Mouse (Mus musculus) forebrain, embryonic 11.5 days (tissue): ENCODE measurements around the gene Gnb1. TPM values are rescaled to one million over a fixed set of nuclear protein-coding genes. Genes with fewer than 3 reads are reported as not detected.

Experiments used
- ATAC-seq: fragments of 200-750 bp; cut with Nextera tagmentation; replicated peaks from 2 replicates; pipeline ENCODE4 v1.8.0; 2017; ENCODE audit warnings: moderate TSS enrichment; ENCODE audit not compliant: low FRiP score
- DNase-seq: peaks from one replicate; pipeline ENCODE4 v3.0.0-alpha.2; 2017; ENCODE audit warnings: low spot score
- H3K27ac ChIP-seq: fragments of 300-500 bp; sonication (generic); 2 replicates; pipeline ENCODE4 v1.5.1; 2014; ENCODE audit warnings: low read depth, low read length
- H3K27me3 ChIP-seq: fragments of 300-500 bp; sonication (generic); 2 replicates; pipeline ENCODE4 v1.6.1; 2014; ENCODE audit warnings: mild to moderate bottlenecking, low read length, mixed read lengths; ENCODE audit not compliant: control insufficient read depth, insufficient read depth
- H3K36me3 ChIP-seq: fragments of 300-500 bp; sonication (generic); 2 replicates; pipeline ENCODE4 v1.6.1; 2014; ENCODE audit warnings: mild to moderate bottlenecking, low read length, moderate library complexity, mixed read lengths; ENCODE audit not compliant: control insufficient read depth, insufficient read depth
- H3K4me1 ChIP-seq: fragments of 300-500 bp; sonication (generic); replicated peaks from 2 replicates; pipeline ENCODE4 v1.6.1; 2014; ENCODE audit warnings: low read length, mixed read lengths; ENCODE audit not compliant: control insufficient read depth, insufficient read depth
- H3K4me2 ChIP-seq: fragments of 300-500 bp; sonication (generic); 2 replicates; pipeline ENCODE4 v1.6.1; 2014; ENCODE audit warnings: low read depth, mild to moderate bottlenecking, low read length, moderate library complexity, mixed read lengths; ENCODE audit not compliant: severe bottlenecking
- H3K4me3 ChIP-seq: fragments of 300-500 bp; sonication (generic); 2 replicates; pipeline ENCODE4 v1.5.1; 2014; ENCODE audit warnings: low read depth, low read length
- H3K9ac ChIP-seq: fragments of 300-500 bp; sonication (generic); 2 replicates; pipeline ENCODE4 v1.6.1; 2014; ENCODE audit warnings: low read length
- H3K9me3 ChIP-seq: fragments of 300-500 bp; sonication (generic); 2 replicates; pipeline ENCODE4 v1.6.1; 2016; ENCODE audit warnings: low read length, mixed read lengths; ENCODE audit not compliant: control insufficient read depth
- WGBS: fragments of 180-500 bp; shearing (Covaris S2); extraction: QIAGEN DNeasy Blood & Tissue Kit; methylation state at CpG from one replicate; pipeline ENCODE4 v1.1.7; 2014; 5-methylcytosine and 5-hydroxymethylcytosine counted together
- polyA plus RNA-seq: library from polyadenylated mRNA; unstranded; fragments of >200 nt; fragmentation: Nextera tagmentation; extraction: Ambion mirVana; gene quantifications from 2 replicates; pipeline ENCODE4 v1.2.1, GENCODE M21; 2014

Gnb1 gene
- 745 and 764 TPM in 2 replicates for polyA plus RNA-seq

GRCm38 (mm10) chr4:155490990-155491504 is at the start of gene Gnb1:
TSS of gene Gnb1 (plus strand) at chr4:155491361.
- ATAC-seq: peak; percentile 87
- Histone ChIP-seq H3K36me3 (no peaks in the 10 kb centered on the region), H3K4me1 (peaks cover 6% of the 10 kb centered on the region), H3K9me3 (no peaks in the 10 kb centered on the region), H3K4me3 (peak within 1 kb of the TSS; percentile 99), H3K27me3 (no peaks in the 10 kb centered on the region), H3K9ac (peak within 1 kb of the TSS; percentile 100), H3K4me2 (peak within 1 kb of the TSS; percentile 80), H3K27ac (peak within 1 kb of the TSS; percentile 90)
- under 1% methylated on average over 53 of the region's 60 CpGs for WGBS
- DNase-seq: peak; percentile 97

- no peaks in the 10 kb centered on the region for H3K4me1 ChIP-seq
- H3K36me3 ChIP-seq: no peaks in the 10 kb centered on the region
- H3K4me2 ChIP-seq: no peak overlapping the region
- no peak overlapping the region for H3K4me3 ChIP-seq
- DNase-seq: no peak
- no peak overlapping the region for H3K9ac ChIP-seq
- H3K27ac ChIP-seq: no peak overlapping the region
- 80% methylated on average over 3 of the region's 3 CpGs for WGBS
- ATAC-seq: no peak
- no peaks in the 10 kb centered on the region for H3K9me3 ChIP-seq
- no peaks in the 10 kb centered on the region for H3K27me3 ChIP-seq
Measured at GRCm38 (mm10) chr4:155442808-155443207, 48.4 kb upstream of the Gnb1 start.

GRCm38 (mm10) chr4:155451597-155451996 is 39.6 kb upstream of the Gnb1 start:
- Histone ChIP-seq H3K9me3 (no peaks in the 10 kb centered on the region), H3K4me1 (0 out of 2 replicates have a peak, but pooled peaks cover 2% of the 10 kb centered on the region), H3K36me3 (no peaks in the 10 kb centered on the region), H3K4me2 (no peak overlapping the region), H3K9ac (peak overlapping the region; percentile 30; the same call in 1 of the 2 replicates), H3K4me3 (no peak overlapping the region), H3K27ac (no peak overlapping the region), H3K27me3 (no peaks in the 10 kb centered on the region)
- DNase-seq (no peak), ATAC-seq (no peak)
- WGBS: 31% methylated on average over 10 of the region's 10 CpGs

GRCm38 (mm10) chr4:155458575-155458974 is 32.6 kb upstream of the Gnb1 start:
- H3K4me1 ChIP-seq: no peaks in the 10 kb centered on the region
- no peak overlapping the region for H3K4me2 ChIP-seq
- H3K4me3 ChIP-seq: no peak overlapping the region
- no peak overlapping the region for H3K9ac ChIP-seq
- H3K36me3 ChIP-seq: no peaks in the 10 kb centered on the region
- DNase-seq: no peak
- WGBS: 83% methylated on average over 5 of the region's 5 CpGs
- ATAC-seq: no peak
- H3K9me3 ChIP-seq: no peaks in the 10 kb centered on the region
- no peak overlapping the region for H3K27ac ChIP-seq
- H3K27me3 ChIP-seq: no peaks in the 10 kb centered on the region

- WGBS: 86% methylated on average over 13 of the region's 13 CpGs
- DNase-seq (no peak), ATAC-seq (no peak)
- Histone ChIP-seq H3K27ac (no peak overlapping the region), H3K9ac (no peak overlapping the region), H3K36me3 (no peaks in the 10 kb centered on the region), H3K9me3 (no peaks in the 10 kb centered on the region), H3K4me2 (no peak overlapping the region), H3K4me3 (no peak overlapping the region), H3K27me3 (no peaks in the 10 kb centered on the region), H3K4me1 (no peaks in the 10 kb centered on the region)
Measured at GRCm38 (mm10) chr4:155463050-155463449, 28.1 kb upstream of the Gnb1 start.

- WGBS: 88% methylated on average over 6 of the region's 6 CpGs
- no peaks in the 10 kb centered on the region for H3K4me1 ChIP-seq
- H3K27ac ChIP-seq: no peak overlapping the region
- H3K9me3 ChIP-seq: no peaks in the 10 kb centered on the region
- no peak overlapping the region for H3K4me2 ChIP-seq
- no peaks in the 10 kb centered on the region for H3K36me3 ChIP-seq
- ATAC-seq (no peak), DNase-seq (no peak)
- H3K9ac ChIP-seq: no peak overlapping the region
- no peak overlapping the region for H3K4me3 ChIP-seq
- no peaks in the 10 kb centered on the region for H3K27me3 ChIP-seq
Measured at GRCm38 (mm10) chr4:155463611-155464010, 27.6 kb upstream of the Gnb1 start.

GRCm38 (mm10) chr4:155464061-155464460 is 27.1 kb upstream of the Gnb1 start:
- no peak overlapping the region for H3K4me2 ChIP-seq
- no peaks in the 10 kb centered on the region for H3K4me1 ChIP-seq
- DNase-seq: no peak
- no peak overlapping the region for H3K9ac ChIP-seq
- no peaks in the 10 kb centered on the region for H3K27me3 ChIP-seq
- no peaks in the 10 kb centered on the region for H3K36me3 ChIP-seq
- no peak overlapping the region for H3K4me3 ChIP-seq
- ATAC-seq: no peak
- WGBS: 87% methylated on average over 4 of the region's 4 CpGs
- no peaks in the 10 kb centered on the region for H3K9me3 ChIP-seq
- H3K27ac ChIP-seq: no peak overlapping the region

GRCm38 (mm10) chr4:155465607-155466006 is 25.6 kb upstream of the Gnb1 start:
- 77% methylated on average over 6 of the region's 6 CpGs for WGBS
- ATAC-seq: no peak

GRCm38 (mm10) chr4:155466080-155466479 is 25.1 kb upstream of the Gnb1 start:
- Histone ChIP-seq H3K27ac (no peak overlapping the region), H3K4me3 (no peak overlapping the region), H3K27me3 (no peaks in the 10 kb centered on the region), H3K4me2 (no peak overlapping the region), H3K4me1 (no peaks in the 10 kb centered on the region), H3K9me3 (no peaks in the 10 kb centered on the region), H3K9ac (no peak overlapping the region), H3K36me3 (no peaks in the 10 kb centered on the region)
- 83% methylated on average over 5 of the region's 5 CpGs for WGBS
- DNase-seq: no peak
- ATAC-seq: no peak

More at GRCm38 (mm10) chr4:155465607-155466006, 25.6 kb upstream of the Gnb1 start:
- Histone ChIP-seq H3K9me3 (no peaks in the 10 kb centered on the region), H3K9ac (no peak overlapping the region), H3K27me3 (no peaks in the 10 kb centered on the region), H3K4me2 (no peak overlapping the region), H3K4me1 (no peaks in the 10 kb centered on the region), H3K4me3 (no peak overlapping the region), H3K36me3 (no peaks in the 10 kb centered on the region), H3K27ac (no peak overlapping the region)
- no peak for DNase-seq
